Comparison of ENCODE assay signal across 22 mouse cellular contexts in the genomic region with DNA sequence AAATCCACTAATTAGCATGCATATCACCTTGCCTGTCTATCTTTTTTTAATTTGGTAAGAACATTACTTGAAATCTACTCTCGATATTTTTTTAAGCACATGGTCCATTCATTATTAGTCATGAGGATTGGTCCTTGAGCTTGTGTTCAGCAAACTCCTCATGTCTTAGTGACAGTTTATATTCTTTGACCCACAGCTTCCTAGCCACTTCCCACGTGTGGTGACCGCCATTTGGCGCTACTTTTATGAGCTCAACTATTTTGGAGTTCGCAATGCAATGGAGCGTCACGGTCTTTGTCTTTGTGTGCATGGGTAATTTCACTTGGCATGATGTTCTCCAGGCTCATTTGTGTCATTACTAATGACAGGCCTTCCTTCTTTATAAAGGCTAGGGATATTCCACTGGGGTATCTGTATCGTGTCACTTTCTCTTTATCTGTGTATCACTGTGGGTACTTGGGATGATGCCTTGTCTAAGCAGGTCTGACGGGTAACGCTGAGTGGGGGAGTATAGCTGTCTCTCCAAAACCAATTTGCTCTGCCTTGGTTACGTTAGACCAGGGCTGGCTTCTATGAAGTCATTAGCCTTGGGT. TPM values are rescaled to one million over a fixed set of nuclear protein-coding genes. Genes with fewer than 3 reads are reported as not detected.
"Had no signal": no experiment of that assay in that cellular context is flagged by ENCODE, and none has a peak within 500 bp of the region (broad histone marks: within the 10 kb centered on the region; RNA-seq: fewer than 3 reads in every experiment).

No protein-coding gene starts in this region.

- H3K4me2 ChIP-seq: kidney, embryonic 15.5 days; limb, embryonic 13.5 days; lung, embryonic 14.5 days; midbrain, embryonic 12.5 days; midbrain, embryonic 15.5 days; neural tube, embryonic 12.5 days; neural tube, embryonic 15.5 days had no signal

- H3K27me3 ChIP-seq: kidney, embryonic 15.5 days; midbrain, embryonic 12.5 days; midbrain, embryonic 15.5 days; neural tube, embryonic 12.5 days; neural tube, embryonic 15.5 days had no signal

- H3K9ac ChIP-seq: kidney, embryonic 15.5 days; limb, embryonic 13.5 days; liver, embryonic 14.5 days; liver, postnatal 0 days; lung, embryonic 14.5 days; midbrain, embryonic 12.5 days; midbrain, embryonic 15.5 days; neural tube, embryonic 12.5 days; neural tube, embryonic 15.5 days had no signal

- H3K36me3 ChIP-seq: kidney, embryonic 15.5 days; limb, embryonic 10.5 days; limb, embryonic 13.5 days; midbrain, embryonic 12.5 days; midbrain, embryonic 15.5 days; neural tube, embryonic 12.5 days; neural tube, embryonic 15.5 days had no signal

- DNase-seq: kidney, adult 8-10 months; kidney, postnatal 10 days; kidney, postnatal 36 days; liver; liver, postnatal 0 days; lung, embryonic 14.5 days; right cerebral cortex, adult 18-20 months; right cerebral cortex, postnatal 14 days; right cerebral cortex, postnatal 4 days; thymus, adult 2 months; thymus, postnatal 14 days; thymus, postnatal 4 days had no signal

- ATAC-seq: liver, postnatal 0 days; lung, postnatal 0 days; midbrain, embryonic 15.5 days had no signal

- H3K27ac ChIP-seq: kidney, embryonic 15.5 days; limb, embryonic 10.5 days; limb, embryonic 13.5 days; liver, embryonic 14.5 days; macrophage; midbrain, embryonic 12.5 days; midbrain, embryonic 15.5 days; neural tube, embryonic 12.5 days; neural tube, embryonic 15.5 days had no signal

- H3K9me3 ChIP-seq: kidney, embryonic 15.5 days; limb, embryonic 10.5 days; limb, embryonic 13.5 days; midbrain, embryonic 12.5 days; midbrain, embryonic 15.5 days; neural tube, embryonic 12.5 days; neural tube, embryonic 15.5 days had no signal

- H3K4me3 ChIP-seq: kidney, embryonic 15.5 days; limb, embryonic 10.5 days; limb, embryonic 13.5 days; midbrain, embryonic 12.5 days; midbrain, embryonic 15.5 days; neural tube, embryonic 12.5 days; neural tube, embryonic 15.5 days had no signal

- H3K4me1 ChIP-seq: kidney, embryonic 15.5 days; limb, embryonic 10.5 days; limb, embryonic 13.5 days; midbrain, embryonic 12.5 days; midbrain, embryonic 15.5 days; neural tube, embryonic 12.5 days; neural tube, embryonic 15.5 days had no signal

RNA-seq across cellular contexts. Expression of gene Irf4, which starts 9.9 kb away (rescaled TPM):
- polyA plus RNA-seq: limb, embryonic 10.5 days had no signal
